7 mouse cellular contexts compared by ENCODE assay signal in the genomic region with DNA sequence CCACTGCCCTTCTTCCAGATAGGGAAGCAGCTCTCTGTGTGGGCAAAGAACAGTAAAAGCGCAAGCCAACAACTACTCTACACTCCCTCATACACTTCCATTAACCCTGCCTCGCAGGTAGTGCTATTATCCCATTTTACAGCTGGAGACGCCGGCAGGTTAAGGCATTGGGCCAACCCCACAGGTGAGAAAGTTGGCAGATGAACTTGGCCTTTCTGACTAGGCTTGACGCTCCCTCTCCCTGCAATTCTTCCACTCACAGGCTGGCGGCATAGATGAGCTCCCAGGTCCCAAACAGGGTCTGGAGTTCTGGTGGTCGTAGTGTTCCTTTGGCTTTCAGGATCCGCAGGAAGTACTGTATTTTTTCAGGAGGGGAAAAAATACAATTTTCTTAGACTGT. TPM values are rescaled to one million over a fixed set of nuclear protein-coding genes. Genes with fewer than 3 reads are reported as not detected.
DNase-seq lines count a peak whose midpoint lies in the region; ATAC-seq and TF ChIP-seq lines count a peak whose summit lies in the region.

No protein-coding gene starts in this region.

- H3K9ac ChIP-seq in embryonic facial prominence, embryonic 13.5 days: peak overlapping the region; percentile 80
- H3K9ac ChIP-seq in intestine, embryonic 15.5 days: peak overlapping the region; percentile 61

- H3K36me3 ChIP-seq in testis, adult 2 months (ENCODE audit: control insufficient read depth, insufficient read depth, low read length): no peaks in the 10 kb centered on the region; the same call in 1 of the 2 replicates
- peaks cover 22% of the 10 kb centered on the region for H3K36me3 ChIP-seq in embryonic facial prominence, embryonic 13.5 days
- peaks cover 8% of the 10 kb centered on the region; the same call in 1 of the 2 replicates for H3K36me3 ChIP-seq in intestine, embryonic 15.5 days
- H3K36me3 ChIP-seq in midbrain, embryonic 10.5 days: peaks cover 27% of the 10 kb centered on the region

- H3K27ac ChIP-seq in testis, adult 2 months (ENCODE audit: control insufficient read depth, insufficient read depth, low read depth, low read length): peak overlapping the region; percentile 86
- H3K27ac ChIP-seq in embryonic facial prominence, embryonic 13.5 days: peak overlapping the region; percentile 45
- H3K27ac ChIP-seq in intestine, embryonic 15.5 days: peak overlapping the region; percentile 49; the same call in 1 of the 2 replicates
- peak overlapping the region; percentile 92 for H3K27ac ChIP-seq in midbrain, embryonic 10.5 days (replicated peaks)

- no peak for TF ChIP-seq POLR2A in testis, adult 2 months (IDR thresholded peaks at IDR 0.05; ENCODE audit: control insufficient read depth, low read depth, low read length)

- H3K4me2 ChIP-seq in embryonic facial prominence, embryonic 13.5 days: peak overlapping the region; percentile 77
- H3K4me2 ChIP-seq in intestine, embryonic 15.5 days (replicated peaks): peak overlapping the region; percentile 74

- WGBS in embryonic facial prominence, embryonic 13.5 days: 13% methylated on average over 8 of the region's 8 CpGs
- WGBS in intestine, embryonic 15.5 days: 10% methylated on average over 8 of the region's 8 CpGs
- WGBS in midbrain, embryonic 10.5 days: 14% methylated on average over 8 of the region's 8 CpGs

- H3K4me1 ChIP-seq in testis, adult 2 months (ENCODE audit: control insufficient read depth, insufficient read depth, low read length): peaks cover 34% of the 10 kb centered on the region
- H3K4me1 ChIP-seq in embryonic facial prominence, embryonic 13.5 days: peaks cover 51% of the 10 kb centered on the region
- peaks cover 43% of the 10 kb centered on the region for H3K4me1 ChIP-seq in intestine, embryonic 15.5 days (replicated peaks)
- peaks cover 61% of the 10 kb centered on the region for H3K4me1 ChIP-seq in midbrain, embryonic 10.5 days

- H3K4me3 ChIP-seq in testis, adult 2 months (ENCODE audit: control insufficient read depth, low read depth, low read length): peak overlapping the region; percentile 95
- H3K4me3 ChIP-seq in embryonic facial prominence, embryonic 13.5 days: peak overlapping the region; percentile 65
- peak overlapping the region; percentile 59 for H3K4me3 ChIP-seq in intestine, embryonic 15.5 days (replicated peaks)
- peak overlapping the region; percentile 72 for H3K4me3 ChIP-seq in midbrain, embryonic 10.5 days

- DNase-seq in testis, postnatal 14 days (ENCODE audit: low spot score): no peak
- DNase-seq in midbrain, embryonic 10.5 days (ENCODE audit: low spot score): peak; percentile 58
- DNase-seq in right cerebral cortex, postnatal 36 days (ENCODE audit: low spot score in 2 of 2): no peak

- H3K9me3 ChIP-seq in embryonic facial prominence, embryonic 13.5 days: no peaks in the 10 kb centered on the region
- H3K9me3 ChIP-seq in intestine, embryonic 15.5 days: no peaks in the 10 kb centered on the region
- H3K9me3 ChIP-seq in midbrain, embryonic 10.5 days (replicated peaks): no peaks in the 10 kb centered on the region

- no peaks in the 10 kb centered on the region for H3K27me3 ChIP-seq in testis, adult 2 months (ENCODE audit: control insufficient read depth, insufficient read depth, low read length)
- no peaks in the 10 kb centered on the region for H3K27me3 ChIP-seq in embryonic facial prominence, embryonic 13.5 days
- H3K27me3 ChIP-seq in intestine, embryonic 15.5 days (replicated peaks): no peaks in the 10 kb centered on the region
- peaks cover 54% of the 10 kb centered on the region for H3K27me3 ChIP-seq in midbrain, embryonic 10.5 days (ENCODE audit: low read depth, poor library complexity, severe bottlenecking)

- ATAC-seq in embryonic facial prominence, embryonic 13.5 days (ENCODE audit: insufficient number of reproducible peaks, insufficient read depth, low FRiP score, low TSS enrichment, low read depth): no peak
- peak; percentile 57 for ATAC-seq in intestine, embryonic 15.5 days
- no peak for ATAC-seq in monocyte, adult 5-6 weeks (replicated peaks; ENCODE audit: insufficient number of reproducible peaks, low FRiP score, low TSS enrichment, poor library complexity, severe bottlenecking)

- peak; percentile 11; the same call in 1 of the 2 replicates for TF ChIP-seq CTCF in testis, adult 2 months (IDR thresholded peaks at IDR 0.05; ENCODE audit: control insufficient read depth, insufficient read depth, insufficient replicate concordance, low read depth, low read length)

RNA-seq across cellular contexts. Expression of a gene that starts 0.5 kb away (rescaled TPM):
- 26.6 and 27.3 TPM in 2 replicates for polyA plus RNA-seq in testis, adult 2 months (2012; rRNA removed)
- polyA plus RNA-seq in embryonic facial prominence, embryonic 13.5 days (2015; fragmentation: Nextera tagmentation; extraction: Ambion mirVana): 45.7 and 47.8 TPM in 2 replicates
- polyA plus RNA-seq in intestine, embryonic 15.5 days (2015; fragmentation: Nextera tagmentation; extraction: Ambion mirVana): 45.2 and 48.6 TPM in 2 replicates
- polyA plus RNA-seq in midbrain, embryonic 10.5 days (2016; fragmentation: Nextera tagmentation; extraction: Ambion mirVana): 48.5 and 52.8 TPM in 2 replicates
- 0.97 to 3.4 TPM (median 2.1 TPM) in 3 replicates for total RNA-seq in monocyte, adult 5-6 weeks (2017)

RNA-seq across cellular contexts. Expression of a gene that starts 6.3 kb away (rescaled TPM):
- polyA plus RNA-seq in testis, adult 2 months (2012; rRNA removed): 33.5 and 46.6 TPM in 2 replicates
- polyA plus RNA-seq in embryonic facial prominence, embryonic 13.5 days (2015; fragmentation: Nextera tagmentation; extraction: Ambion mirVana): 66.2 and 73.4 TPM in 2 replicates
- 98.8 and 102 TPM in 2 replicates for polyA plus RNA-seq in intestine, embryonic 15.5 days (2015; fragmentation: Nextera tagmentation; extraction: Ambion mirVana)
- 44.8 and 48.4 TPM in 2 replicates for polyA plus RNA-seq in midbrain, embryonic 10.5 days (2016; fragmentation: Nextera tagmentation; extraction: Ambion mirVana)
- 21.2 to 29.5 TPM (median 29.3 TPM) in 3 replicates for total RNA-seq in monocyte, adult 5-6 weeks (2017)

RNA-seq across cellular contexts. Expression of a gene that starts 7.8 kb away (rescaled TPM):
- polyA plus RNA-seq in testis, adult 2 months (2012; rRNA removed): 0.07 and 0.38 TPM in 2 replicates
- 0.81 and 1.5 TPM in 2 replicates for polyA plus RNA-seq in embryonic facial prominence, embryonic 13.5 days (2015; fragmentation: Nextera tagmentation; extraction: Ambion mirVana)
- polyA plus RNA-seq in intestine, embryonic 15.5 days (2015; fragmentation: Nextera tagmentation; extraction: Ambion mirVana): 18.0 and 30.0 TPM in 2 replicates
- polyA plus RNA-seq in midbrain, embryonic 10.5 days (2016; fragmentation: Nextera tagmentation; extraction: Ambion mirVana): 0.67 and 0.69 TPM in 2 replicates
- 0.75 to 1.7 TPM (median 1.0 TPM) in 3 replicates for total RNA-seq in monocyte, adult 5-6 weeks (2017)

RNA-seq across cellular contexts. Expression of a gene that starts 15.4 kb away (rescaled TPM):
- polyA plus RNA-seq in testis, adult 2 months (2012; rRNA removed): not detected in 2 replicates
- polyA plus RNA-seq in embryonic facial prominence, embryonic 13.5 days (2015; fragmentation: Nextera tagmentation; extraction: Ambion mirVana): not detected in 2 replicates
- not detected in 2 replicates for polyA plus RNA-seq in intestine, embryonic 15.5 days (2015; fragmentation: Nextera tagmentation; extraction: Ambion mirVana)
- not detected in 2 replicates for polyA plus RNA-seq in midbrain, embryonic 10.5 days (2016; fragmentation: Nextera tagmentation; extraction: Ambion mirVana)
- 0.49 to 5.0 TPM (median 0.64 TPM) in 3 replicates for total RNA-seq in monocyte, adult 5-6 weeks (2017)

RNA-seq across cellular contexts. Expression of a gene that starts 24.6 kb away (rescaled TPM):
- 6.0 and 22.9 TPM in 2 replicates for polyA plus RNA-seq in testis, adult 2 months (2012; rRNA removed)
- 130 and 141 TPM in 2 replicates for polyA plus RNA-seq in embryonic facial prominence, embryonic 13.5 days (2015; fragmentation: Nextera tagmentation; extraction: Ambion mirVana)
- polyA plus RNA-seq in intestine, embryonic 15.5 days (2015; fragmentation: Nextera tagmentation; extraction: Ambion mirVana): 510 and 514 TPM in 2 replicates
- polyA plus RNA-seq in midbrain, embryonic 10.5 days (2016; fragmentation: Nextera tagmentation; extraction: Ambion mirVana): 41.6 and 44.5 TPM in 2 replicates
- total RNA-seq in monocyte, adult 5-6 weeks (2017): 4.7 TPM in 1 of 3 replicates, not detected in the others
